Mouse (Mus musculus) CD4-positive helper T cell, adult 2 months (primary cell): ENCODE measurements around the gene Myl12a.

Source experiments
- DNase-seq: peaks from one replicate; pipeline ENCODE4 v3.0.0-alpha.2; 2012; ENCODE audit warnings: low read depth, missing footprints, low spot score

Myl12a gene

DNA sequence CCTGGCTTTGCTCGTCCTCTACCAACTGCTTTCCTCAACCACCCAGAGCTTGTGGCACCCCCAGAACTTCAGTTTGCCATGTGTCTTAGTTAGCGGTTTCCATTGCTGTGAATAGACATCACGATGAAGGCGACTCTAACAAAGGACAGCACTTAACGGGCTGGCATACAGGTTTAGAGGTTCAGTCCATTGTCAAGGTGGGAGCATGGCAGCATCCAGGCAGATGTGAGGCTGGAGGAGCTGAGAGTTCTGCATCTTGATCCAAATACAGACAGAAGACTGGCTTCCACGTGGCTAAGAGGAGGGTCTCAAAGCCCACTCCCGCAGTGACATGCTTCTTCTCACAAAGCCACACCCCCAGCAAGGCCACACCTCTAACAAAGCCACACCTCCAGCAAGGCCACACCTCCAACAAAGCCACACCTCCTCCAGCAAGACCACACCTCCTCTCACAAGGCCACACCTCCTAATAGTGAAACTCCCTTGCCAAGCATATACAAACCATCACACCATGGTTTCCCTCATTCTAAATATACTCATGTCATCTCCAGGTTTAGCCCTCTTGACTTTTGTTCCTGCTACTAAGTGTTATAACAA lies 8.1 kb upstream of the Myl12a start:
- peak; percentile 22 for DNase-seq

DNA sequence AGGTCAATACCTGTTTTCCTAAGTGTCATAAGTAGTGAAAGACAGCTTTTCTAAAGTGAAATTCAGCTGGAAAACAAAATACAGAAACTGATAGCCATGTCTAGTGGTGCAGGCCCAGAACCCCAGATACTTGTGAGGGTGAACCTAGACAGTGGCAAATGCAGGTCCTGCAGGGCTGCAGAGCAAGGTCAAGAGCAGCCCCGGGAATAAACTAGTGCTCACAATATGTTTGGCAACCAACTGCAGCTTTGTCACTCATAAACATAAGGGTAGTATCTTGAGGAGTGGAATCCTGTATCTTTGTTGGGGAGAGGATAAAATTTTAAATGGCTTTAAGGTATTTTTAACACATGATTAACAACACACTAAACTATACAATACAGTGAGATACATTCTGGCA lies 7.1 kb upstream of the Myl12a start:
- DNase-seq: no peak

DNA sequence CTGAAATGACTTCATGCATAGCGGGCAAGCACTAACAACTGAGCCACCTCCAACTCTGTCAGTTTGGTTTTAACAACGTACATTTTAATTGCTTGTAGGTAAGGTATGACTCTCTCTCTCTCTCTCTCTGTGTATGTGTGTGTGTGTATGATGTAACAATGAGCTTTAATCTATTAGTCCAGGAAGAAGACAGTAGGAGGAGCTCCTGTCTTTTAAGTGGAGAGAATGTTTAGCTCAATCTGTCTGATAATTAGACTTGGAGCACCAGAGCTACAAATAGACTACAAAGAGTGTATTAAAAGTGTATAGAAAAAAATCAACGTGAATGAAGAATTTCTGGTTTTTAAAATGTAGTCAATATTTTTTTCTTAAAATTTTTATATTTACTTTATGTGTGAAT lies 6.0 kb upstream of the Myl12a start:
- no peak for DNase-seq

DNA sequence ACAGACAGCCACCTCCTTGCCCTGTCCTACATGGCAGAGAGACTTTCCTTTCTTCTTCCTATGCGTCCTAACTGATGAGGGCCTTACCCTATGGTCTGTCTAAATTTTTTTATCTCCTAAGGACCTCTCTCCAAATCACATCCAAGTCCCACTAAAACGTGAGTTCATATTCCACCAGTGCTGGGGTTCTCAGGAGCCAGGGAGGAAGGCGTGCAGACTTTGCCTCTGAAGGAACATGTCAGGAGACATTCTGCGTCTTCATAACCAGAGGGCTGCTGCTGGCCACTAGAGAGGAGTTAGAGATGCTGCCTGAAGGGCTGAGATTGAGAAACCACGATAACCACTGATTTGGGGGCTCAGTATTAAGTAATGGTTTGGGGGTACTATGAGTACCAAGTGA lies 4.3 kb upstream of the Myl12a start:
- DNase-seq: no peak

DNA sequence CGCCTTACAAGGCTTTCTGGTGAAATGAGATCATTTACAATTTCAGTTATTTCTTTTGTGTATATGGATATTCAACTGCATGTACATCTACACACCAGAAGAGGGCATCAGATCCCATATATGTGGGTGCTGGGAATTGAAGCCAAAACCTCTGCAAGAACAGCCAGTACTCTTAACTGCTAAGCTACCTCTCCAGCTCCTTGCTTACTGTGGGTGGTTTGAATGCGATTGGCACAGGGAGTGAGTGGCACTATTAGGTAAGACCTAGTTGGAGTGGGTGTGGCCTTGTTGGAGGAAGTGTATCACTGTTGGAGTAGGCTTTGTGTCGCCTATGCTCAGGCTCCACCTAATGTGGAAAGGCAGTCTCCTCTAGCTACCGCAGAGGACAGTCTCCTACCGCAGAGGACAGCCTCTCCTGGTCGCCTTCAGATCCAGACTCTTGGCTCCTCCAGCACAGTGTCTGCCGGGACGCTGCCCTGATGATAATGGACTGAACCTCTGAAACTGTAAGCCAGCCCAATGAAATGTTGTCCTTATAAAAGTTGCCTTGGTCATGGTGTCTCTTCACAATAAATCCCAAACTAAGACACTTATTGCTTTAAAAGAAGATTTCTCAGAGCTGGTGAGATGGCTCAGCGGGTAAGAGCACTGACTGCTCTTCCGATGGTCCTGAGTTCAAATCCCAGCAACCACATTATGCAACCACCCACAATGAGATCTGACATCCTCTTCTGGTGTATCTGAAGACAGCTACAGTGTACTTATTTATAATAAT lies 1.7 kb upstream of the Myl12a start:
- DNase-seq: no peak

DNA sequence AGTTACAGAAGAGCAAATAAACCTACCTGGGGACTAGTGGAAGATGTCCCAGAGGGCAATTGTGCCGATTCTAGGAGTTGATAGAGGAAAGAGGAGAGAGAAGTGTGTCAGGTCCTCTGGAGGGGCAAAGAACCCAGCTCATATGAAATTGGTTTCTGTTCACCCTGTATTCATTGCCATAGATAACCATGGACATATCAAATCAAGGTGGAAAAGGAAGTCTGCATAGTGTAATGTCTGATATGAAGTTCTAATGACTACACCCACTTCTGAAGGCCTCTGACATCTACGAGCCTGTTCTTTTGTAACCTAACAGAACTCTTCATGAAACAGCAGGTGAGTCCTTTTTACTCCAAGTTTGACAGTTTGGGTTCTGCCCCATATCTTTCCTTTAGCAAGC lies 1.0 kb upstream of the Myl12a start:
- no peak for DNase-seq

DNA sequence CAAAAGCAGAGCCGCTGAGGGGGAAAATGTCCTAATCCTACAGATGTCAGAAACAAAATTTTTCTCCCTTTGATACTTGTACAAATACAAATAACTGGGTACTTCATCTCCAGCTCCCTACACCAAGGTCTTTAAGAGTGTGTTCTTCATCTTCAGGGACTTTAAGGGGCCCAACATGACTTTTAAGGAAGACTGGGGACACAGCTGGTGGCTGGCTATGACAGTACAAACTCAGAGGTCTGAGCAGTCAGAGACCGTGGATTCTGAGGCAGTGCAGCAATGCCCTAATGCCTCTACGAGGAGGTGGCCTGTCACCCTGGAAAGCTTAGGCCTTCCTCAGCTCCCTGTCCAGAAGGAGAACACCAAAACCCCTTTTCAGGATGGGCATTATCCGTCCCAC lies 434 bp upstream of the Myl12a start:
- DNase-seq: no peak

DNA sequence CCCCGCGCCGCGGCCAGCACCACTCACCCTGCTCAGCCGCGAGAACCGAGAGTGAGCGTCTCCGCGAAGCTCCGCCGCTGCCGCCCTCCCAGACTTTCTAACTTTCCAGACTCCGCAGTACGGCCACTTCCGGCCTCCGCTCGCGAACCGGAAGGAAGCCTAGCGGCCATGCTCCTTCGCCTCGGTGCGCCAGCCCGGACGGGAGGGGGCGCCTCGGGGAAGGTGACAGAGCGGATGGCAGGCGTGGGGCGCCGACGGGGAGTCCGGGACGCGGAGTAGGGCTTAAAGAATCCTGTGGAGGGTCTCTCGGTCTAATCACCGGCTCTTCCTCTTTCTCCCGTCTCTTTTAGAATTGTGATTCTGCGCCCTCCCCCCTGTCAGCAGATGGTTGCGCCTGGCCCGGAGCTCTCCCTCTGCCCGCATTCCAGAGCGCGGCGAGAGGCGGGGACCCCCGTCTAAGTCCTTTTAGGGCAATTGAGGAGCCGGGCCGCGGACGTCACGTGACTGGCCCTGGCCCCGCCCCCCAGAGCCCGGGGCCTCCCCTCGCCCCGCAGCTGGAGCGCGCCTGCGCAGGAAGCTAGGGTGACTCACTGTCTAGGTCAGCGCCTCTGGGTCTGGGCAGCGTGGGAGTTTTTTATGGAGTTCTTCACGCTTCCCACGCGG lies 466 bp downstream of the Myl12a start, which contains the start of gene Myom1:
Gene Myom1 (plus strand): TSS at position 553 of the 663 bp plus-strand sequence.
- peak; percentile 97 for DNase-seq

DNA sequence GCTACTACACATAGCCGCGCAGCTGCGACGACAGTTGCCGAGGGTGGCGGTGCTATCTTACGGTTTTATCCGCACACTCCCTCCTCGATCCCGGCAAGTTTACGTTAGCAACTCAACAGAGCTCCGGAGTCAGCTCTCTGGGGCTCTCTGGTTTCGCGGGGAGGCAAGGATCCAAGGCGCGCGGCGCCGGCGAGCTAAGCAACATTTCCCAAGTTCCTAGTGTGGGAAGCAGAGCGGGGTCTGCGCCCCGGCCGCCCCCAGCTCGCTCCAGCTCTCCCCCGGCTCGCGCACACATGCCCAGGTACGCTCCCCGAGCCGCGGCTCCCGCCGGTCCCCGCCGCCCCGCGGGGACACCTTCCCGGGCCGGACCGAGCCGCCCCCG lies 988 bp downstream of the Myl12a start:
- no peak for DNase-seq

DNA sequence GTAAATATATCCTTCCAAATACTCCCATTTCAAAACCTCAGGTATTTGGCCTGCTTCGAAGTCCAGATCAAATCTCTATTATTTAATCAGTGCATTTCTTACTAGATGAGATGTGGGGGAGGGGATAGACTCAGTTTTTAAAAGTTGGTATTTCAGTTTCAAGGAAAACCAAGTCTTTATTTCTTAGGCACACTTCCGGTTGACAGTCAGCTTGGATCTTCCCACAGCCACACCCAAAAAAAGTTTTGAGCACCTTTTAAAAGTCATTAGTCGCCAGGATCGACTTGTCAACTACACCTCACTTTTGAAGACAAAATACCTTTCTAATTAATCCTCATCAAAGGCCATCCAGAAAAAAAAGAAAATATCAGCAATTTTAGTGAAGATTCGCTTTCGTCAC lies 1.6 kb downstream of the Myl12a start:
- no peak for DNase-seq

DNA sequence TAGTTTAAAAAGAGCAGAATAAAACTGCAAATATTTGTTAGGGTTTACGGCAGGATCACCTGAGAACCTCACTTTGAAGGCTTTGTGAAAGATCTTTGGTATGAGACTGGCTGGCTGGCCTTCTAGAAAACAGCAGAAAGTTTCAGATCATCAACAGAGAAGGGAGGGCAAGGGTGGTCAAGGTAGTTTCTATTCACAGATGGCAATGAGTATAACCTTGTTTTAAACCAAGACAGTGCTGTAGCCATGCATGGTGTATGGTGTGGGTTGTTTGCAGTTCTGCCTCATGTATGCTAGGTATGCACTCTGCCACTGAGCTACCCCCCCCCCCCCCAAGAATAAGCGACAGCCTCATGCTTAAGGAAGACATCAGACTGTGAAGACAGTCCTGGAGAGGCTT lies 2.4 kb downstream of the Myl12a start:
- DNase-seq: no peak

DNA sequence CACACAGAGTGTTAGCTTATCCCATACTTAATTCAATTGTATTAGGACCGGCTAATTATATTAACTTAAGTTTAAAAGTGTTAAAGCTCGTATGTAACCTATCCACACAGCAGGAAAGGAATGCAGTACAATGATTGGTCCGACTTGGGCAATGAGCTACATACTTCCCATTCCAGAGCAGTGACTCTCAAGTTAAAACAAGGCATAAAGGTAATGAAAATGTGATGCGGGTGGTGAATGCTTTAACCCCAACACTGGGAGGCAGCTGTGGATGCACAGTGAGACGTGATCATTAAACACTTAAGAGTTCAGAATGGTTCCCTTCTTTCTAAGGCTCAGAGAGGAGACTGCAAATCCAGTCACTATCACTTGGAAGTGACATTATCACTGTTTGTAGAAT lies 3.5 kb downstream of the Myl12a start:
- no peak for DNase-seq

DNA sequence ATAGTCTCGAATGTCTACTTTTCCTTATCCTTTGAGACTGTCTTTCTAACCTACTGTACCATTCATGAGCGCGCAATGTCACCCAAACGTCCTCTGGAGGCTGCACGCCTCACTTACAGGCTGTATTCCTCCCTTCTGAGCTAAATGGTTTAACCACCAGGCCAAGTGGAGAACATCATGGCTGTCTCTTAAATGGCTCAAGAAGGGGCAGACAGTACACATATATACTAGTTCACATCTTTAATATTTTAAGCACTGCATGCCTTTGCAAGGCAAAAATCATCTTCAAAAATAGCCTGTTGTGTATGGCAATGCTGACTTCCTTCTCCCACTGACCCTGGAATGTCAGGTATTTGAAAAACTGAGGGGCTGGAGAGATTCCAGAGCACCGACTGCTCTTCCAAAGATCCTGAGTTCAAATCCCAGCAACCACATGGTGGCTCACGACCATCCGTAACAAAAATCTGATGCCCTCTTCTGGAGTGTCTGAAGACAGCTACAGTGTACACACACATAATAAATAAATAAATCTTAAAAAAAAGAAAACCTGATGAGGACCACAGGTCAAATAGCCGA lies 4.2 kb downstream of the Myl12a start:
- DNase-seq: no peak

DNA sequence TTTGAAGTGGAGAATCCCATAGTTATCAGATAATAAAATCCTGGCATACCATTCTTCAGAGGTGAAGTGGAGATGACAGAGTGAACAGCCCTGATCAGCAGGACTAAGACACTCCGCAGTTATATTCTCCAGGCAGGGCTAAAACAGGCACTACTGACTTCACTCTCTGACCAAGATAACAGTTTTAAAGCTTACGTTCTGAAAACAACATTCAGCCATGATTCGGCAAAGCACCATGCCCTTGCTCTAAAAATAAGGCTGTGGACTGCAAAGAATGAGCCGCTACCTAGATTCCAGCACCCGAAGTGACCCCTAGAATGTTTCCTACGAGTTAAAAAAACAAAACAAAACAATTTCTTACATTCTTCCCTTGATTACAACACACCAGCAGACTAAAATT lies 4.8 kb downstream of the Myl12a start:
- DNase-seq: no peak

DNA sequence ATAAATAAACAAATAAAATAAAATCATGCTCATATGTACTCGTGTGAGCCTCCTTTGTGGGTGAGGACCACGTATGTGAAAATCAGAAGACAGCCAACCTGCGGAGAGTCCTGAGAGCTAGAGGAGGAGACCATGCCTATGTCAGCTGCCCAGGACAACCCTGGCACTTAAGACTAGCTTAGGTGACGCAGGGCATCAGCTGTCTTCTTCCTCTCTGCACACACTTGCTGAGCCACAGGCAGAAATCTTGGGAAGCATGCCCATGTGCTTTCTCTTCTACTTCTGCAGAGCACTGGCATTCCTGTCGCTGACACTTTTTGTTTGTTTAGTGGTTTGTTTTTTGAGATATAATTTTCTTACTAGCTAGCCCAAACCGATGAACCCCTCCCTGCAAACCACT lies 7.1 kb downstream of the Myl12a start:
- no peak for DNase-seq

DNA sequence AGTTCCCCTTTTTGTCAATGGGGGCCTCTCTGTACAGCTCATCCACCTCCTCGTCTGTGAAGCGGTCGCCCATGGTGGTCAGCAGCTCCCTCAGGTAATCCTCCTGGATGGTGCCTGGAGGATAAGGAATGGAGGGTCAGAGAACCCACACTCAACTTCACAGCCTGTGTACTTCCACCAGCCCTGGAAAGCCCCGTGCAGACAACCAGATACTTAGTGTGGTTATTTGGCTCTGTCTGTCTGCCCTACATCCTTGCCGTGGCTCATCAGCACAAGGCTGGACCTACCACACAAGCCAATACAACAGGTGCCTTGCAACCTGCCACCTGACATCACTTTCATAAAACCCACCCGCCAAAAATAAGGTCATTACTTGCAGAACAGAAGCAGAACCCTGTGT lies 8.0 kb downstream of the Myl12a start:
- DNase-seq: no peak

DNA sequence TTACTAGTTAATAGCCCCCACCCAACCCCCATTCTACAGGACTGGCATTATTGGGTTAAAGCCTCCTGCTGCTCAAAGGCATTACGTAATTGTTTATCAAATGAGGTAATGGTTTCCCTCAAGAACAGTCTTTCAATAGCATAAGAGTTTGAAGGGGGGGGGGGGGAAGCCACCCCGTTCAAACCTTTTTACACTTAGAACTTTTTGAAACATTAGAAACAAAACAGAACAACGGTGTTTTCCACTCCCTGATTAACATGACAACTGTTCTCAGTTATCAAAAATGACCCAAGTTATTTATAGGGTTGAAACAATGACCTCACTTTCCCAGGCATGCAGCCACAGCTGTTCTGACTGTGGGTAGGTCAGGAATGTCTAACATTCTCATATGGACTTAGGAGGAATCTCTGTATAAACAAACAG lies 9.3 kb downstream of the Myl12a start:
- no peak for DNase-seq

DNA sequence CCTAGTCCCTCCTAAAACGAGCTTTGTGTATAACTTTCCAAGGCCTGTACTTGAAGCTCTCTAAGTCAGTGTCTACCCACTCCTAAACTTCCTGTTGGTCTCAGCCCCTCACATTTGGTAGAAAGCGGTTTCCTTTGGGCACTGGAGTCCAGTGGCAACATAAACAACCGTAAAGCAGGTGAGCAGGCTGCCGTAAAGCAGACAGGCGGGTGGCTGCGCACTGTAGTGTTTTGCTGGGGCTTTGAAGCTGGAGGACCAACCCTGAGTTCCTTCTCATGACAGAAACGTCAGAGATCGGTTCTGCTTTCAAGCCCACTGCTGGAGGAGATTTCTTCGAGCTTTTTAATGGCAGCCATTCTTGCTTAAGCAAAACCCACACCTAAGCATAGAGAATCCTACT lies 10.0 kb downstream of the Myl12a start:
- no peak for DNase-seq

DNA sequence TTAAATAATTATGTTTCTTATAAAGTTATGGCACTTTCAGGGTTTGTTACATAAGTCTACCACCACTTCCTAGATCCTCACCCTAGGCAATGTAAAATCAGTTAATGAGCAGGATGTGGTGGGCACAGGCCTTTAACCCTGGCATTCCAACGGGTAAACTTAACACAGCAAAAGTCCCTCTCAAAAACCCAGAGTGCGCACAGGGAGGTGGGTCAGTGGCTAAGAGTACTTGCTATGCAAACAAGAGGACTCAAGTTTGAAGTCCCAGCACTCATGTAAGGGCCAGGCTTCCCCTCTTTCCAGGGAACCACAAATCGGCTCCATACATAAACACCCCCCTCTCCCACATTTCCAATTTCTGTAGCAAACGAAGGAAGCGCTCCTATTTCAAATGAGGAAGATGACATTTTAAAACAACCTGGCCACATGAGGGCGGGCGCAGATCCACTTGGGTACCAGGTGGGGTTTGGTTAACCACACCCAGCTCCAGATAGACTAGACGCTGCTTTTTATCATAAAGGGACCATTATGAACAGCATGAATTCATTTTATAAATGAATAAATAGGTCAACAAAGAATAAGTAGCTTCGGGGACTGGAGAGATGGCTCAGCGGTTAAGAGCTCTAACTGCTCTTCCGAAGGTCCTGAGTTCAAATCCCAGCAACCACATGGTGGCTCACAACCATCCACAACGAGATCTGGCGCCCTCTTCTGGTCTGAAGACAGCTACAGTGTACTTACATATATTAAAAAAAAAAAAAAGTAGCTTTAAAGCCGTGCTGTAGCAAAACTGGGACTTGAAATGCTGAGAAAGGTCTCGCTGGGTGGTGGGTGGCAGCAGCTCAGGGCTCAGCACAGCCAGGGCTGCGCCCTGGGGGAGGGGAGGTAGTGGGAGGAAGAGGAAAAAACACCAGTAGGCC lies 10.7 kb downstream of the Myl12a start:
- peak; percentile 71 for DNase-seq

DNA sequence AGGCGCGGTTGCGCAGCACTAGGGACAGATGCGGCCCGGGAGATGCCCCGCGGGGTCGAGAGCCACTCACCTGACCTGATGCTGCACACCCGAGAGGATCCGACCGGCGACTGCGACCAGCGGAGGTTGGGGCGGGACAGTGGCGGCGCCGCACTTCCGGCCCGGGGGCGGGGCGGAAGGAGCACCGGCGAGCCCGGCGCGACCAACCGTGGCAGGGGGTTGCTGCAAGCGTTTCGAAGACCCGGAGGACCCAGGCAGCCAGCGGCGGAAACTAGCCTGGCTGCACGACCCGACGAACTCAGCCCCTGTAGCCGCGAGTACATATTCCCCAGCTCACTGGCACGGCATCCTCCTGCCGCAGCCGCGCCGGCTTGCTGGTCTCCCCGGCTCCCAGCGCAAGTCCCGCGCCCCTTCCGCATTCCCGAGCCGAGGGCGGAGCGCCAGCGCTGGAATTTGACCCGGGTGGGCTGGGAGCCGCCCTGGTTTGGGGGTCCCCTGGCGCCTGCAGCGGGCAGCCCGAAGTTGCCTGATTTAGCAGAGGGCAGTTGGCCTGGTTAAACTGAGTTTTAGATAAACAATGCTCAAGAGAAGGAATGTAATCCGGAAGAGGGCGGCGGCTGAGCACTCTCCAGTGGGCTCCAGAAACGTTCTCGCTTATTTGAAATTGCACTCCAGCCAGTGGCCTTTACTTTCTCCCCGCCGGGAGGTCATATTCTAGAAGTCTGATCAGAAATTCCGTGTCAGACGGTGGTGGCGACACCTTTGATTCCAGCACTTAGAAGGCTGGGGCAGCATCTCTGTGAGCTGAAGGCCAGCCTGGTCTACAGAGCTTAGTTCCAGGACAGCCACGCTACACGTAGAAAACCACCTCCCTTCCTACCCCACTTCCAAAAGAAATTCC lies 12.0 kb downstream of the Myl12a start:
- peak; percentile 88 for DNase-seq

DNA sequence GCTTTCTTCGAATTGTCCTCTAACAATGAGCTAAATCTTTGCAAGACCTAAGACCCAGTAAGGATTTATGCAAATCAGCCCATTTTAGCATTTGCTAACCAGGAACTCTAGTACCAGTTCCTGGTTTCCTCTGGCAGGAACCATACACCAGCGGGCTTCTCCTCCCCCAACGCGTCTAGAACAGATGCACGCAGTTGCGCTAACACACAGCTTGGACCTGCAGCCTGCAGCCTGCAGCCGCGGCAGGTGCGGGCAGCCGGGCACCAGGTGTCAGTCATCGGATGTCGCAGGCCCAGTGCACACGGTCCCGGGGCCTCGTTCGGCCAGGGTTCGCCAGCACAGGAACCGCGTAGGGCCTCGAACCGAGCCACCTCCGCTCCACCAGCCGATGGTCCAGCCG lies 12.7 kb downstream of the Myl12a start:
- DNase-seq: peak; percentile 70
